Mouse (Mus musculus): ENCODE data around the gene Eps8. TPM values are rescaled to one million over a fixed set of nuclear protein-coding genes. Genes with fewer than 3 reads are reported as not detected.

The Eps8 gene
- polyA plus RNA-seq, 1 experiment from 2014 or later, result 8.5 TPM

DNA sequence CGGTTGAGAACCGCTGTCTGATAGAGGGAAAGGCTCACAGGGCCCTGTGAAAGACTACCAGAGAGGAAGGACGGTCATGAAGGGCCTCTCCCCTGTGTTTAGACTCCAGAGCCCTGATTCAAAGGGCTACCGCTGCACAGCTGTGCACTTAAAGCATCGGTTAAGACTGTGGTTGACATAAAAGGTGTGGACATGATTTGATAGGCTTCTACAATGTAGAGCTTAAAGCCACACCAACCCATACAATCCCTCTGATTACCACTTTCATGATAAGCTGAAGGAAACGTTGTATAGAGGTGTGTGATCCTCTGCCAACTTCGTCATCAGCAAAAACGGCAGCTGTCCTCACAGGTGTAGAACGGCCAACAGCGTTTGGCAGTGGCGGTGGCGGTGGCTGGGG is 211.6 kb downstream of the Eps8 start:
- no peaks in the 10 kb centered on the region for H3K9me3 ChIP-seq
- 94% methylated on average over 12 of the region's 12 CpGs for WGBS
- peaks cover 11% of the 10 kb centered on the region; the same call in 1 of the 2 replicates for H3K36me3 ChIP-seq
- H3K9ac ChIP-seq, result no peak overlapping the region
- no peak overlapping the region for H3K4me2 ChIP-seq (replicated peaks)
- H3K4me1 ChIP-seq, result no peaks in the 10 kb centered on the region
- no peak overlapping the region for H3K4me3 ChIP-seq
- no peaks in the 10 kb centered on the region for H3K27me3 ChIP-seq (replicated peaks)
- no peak overlapping the region for H3K27ac ChIP-seq
- ATAC-seq (ENCODE audit: low FRiP score, low read depth), result no peak

DNA sequence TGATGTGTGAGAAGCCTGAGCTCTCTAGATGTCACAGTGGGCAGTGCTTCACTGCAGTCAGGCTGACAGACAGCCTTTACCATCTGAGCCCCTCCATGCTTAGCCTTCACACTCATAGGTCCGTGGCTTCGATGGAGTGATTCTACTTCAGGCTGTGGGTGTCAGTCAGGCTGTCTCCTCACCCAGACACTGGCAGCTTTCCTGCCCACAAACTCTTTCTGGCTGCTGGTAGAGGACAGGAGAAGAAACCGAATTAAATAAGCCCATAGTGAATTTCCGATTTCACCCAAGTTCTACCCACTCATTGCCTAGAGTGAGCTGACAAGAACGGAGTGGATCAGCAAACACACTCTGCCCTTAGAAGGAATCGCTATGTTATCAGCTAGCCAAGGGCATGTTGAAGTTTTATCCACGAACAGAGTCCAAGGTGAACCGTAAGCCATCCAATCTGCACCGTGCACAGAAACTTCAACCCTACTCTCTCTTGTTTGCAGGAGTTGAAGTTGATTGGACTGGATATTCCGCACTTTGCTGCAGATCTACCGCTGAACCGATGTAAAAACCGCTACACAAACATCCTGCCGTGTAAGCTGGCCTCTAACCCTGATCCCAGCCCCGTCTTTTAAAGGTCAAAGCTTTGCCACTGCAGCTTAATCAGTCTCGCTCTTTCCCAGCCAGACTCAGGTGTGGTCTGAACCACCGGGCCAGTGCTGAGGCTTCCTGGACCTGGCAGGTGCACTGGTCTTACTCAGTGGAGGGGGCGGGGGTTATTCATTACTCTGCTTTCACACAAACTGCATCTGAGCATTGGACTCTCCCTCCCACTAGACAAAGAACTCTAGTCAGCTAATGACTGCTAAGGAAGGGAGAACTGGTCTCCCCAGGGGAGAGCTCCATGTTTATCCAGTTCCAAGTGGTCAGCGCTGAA is 213.9 kb downstream of the Eps8 start:
- H3K9ac ChIP-seq, result no peak overlapping the region
- H3K36me3 ChIP-seq, result peaks cover 11% of the 10 kb centered on the region; the same call in 1 of the 2 replicates
- peaks cover 6% of the 10 kb centered on the region; the same call in 1 of the 2 replicates for H3K4me1 ChIP-seq
- WGBS, result 88% methylated on average over 19 of the region's 19 CpGs
- H3K27me3 ChIP-seq (replicated peaks), result no peaks in the 10 kb centered on the region
- no peak for ATAC-seq (ENCODE audit: low FRiP score, low read depth)
- H3K4me3 ChIP-seq, result no peak overlapping the region
- no peaks in the 10 kb centered on the region for H3K9me3 ChIP-seq
- H3K4me2 ChIP-seq (replicated peaks), result no peak overlapping the region
- H3K27ac ChIP-seq, result no peak overlapping the region

DNA sequence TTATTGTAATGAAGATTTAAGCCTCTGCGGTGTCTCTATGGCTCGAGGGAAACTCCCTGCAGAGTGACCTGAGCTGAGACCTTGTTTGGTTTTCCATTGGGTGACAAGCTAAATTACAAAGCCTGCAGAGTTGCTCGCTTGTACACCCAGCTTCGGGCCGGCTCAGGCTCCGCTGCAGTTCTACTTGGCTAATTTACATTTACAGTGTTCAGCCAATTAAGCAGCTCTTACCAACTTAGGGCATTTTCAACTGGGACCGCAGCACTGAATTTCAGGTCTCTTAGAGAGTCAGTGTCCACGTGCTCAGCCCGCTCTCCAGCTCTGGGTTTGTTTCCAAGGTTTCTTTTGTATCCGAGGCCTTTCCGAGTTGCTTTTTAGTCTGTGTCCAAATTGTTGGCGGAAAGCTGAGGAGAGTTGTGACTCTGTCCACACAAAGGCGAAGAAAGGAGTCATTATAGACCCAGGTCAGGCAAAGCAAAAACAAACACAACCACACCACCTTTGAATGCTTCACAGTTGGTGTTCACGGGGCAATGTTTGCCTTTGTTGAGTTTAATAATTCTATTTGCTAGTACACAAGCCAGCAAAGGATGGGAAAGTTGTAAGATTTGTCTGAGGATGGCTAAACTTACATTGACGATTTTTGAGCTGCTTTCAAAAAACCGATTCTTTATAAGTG is 216.6 kb downstream of the Eps8 start:
- no peak overlapping the region for H3K27ac ChIP-seq
- H3K4me1 ChIP-seq, result peaks cover 6% of the 10 kb centered on the region; the same call in 1 of the 2 replicates
- no peak overlapping the region for H3K9ac ChIP-seq
- no peaks in the 10 kb centered on the region for H3K27me3 ChIP-seq (replicated peaks)
- peak overlapping the region; percentile 27 for H3K4me2 ChIP-seq (replicated peaks)
- H3K36me3 ChIP-seq, result peaks cover 4% of the 10 kb centered on the region; the same call in 1 of the 2 replicates
- no peaks in the 10 kb centered on the region for H3K9me3 ChIP-seq
- H3K4me3 ChIP-seq, result no peak overlapping the region
- 12% methylated on average over 16 of the region's 16 CpGs for WGBS
- peak; percentile 85 for ATAC-seq (ENCODE audit: low FRiP score, low read depth)

DNA sequence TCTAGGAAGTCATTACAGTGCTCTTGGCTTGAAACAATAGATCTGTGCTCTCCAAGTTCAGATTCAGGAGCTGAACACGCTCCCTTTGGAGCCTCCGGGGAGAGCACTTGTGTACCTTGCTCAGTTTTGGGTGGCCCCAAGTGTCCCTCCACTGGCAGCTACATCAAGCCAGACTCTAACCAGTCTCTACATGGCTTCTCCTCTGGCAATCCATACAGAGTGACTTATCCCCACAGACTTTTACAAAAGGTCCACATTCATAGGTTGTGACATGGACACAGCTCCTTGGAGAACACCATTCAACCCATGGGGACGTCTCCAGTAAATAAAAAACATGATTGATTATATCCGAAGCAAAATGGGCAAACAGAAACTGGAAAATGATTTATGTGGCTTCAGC is 217.2 kb downstream of the Eps8 start:
- no peak overlapping the region for H3K27ac ChIP-seq
- H3K4me3 ChIP-seq, result no peak overlapping the region
- H3K9me3 ChIP-seq, result no peaks in the 10 kb centered on the region
- no peaks in the 10 kb centered on the region for H3K36me3 ChIP-seq
- peak; percentile 57 for ATAC-seq (ENCODE audit: low FRiP score, low read depth)
- no peak overlapping the region for H3K9ac ChIP-seq
- H3K4me1 ChIP-seq, result peaks cover 6% of the 10 kb centered on the region; the same call in 1 of the 2 replicates
- WGBS, result 40% methylated on average over 4 of the region's 4 CpGs
- no peaks in the 10 kb centered on the region for H3K27me3 ChIP-seq (replicated peaks)
- peak overlapping the region; percentile 27 for H3K4me2 ChIP-seq (replicated peaks)

DNA sequence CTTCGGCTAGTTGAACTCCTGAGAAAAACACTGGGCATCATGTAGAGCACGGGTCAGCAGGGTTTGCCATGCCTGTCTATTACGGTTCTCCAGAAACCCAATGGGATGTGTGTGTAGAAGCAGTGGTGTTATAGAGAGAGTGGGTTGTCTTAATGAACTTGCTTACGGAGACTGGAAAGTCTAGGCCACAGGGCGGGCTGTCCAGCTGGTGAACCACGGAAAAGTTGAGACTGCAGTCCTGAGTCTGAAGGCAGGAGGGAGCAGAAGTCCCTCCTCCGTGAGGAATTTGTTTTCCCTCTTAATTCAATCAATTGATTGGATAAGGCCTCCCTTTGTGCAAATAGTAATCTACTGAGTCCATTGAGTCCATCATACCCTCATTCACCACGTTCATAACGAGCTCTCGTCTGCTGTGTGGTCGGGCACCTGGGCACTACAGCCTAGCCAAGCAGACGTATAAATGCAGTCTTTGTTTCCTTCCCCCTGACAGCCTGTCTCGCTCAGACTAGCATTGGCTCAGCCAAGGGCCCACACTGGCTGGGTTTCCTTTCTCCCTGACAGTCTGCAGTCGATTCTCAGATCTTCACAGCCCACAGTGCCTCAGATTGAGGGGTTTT is 221.0 kb downstream of the Eps8 start:
- Histone ChIP-seq H3K36me3 (no peaks in the 10 kb centered on the region; the same call in 1 of the 2 replicates), H3K27me3 (replicated peaks) (no peaks in the 10 kb centered on the region), H3K4me3 (no peak overlapping the region), H3K9ac (no peak overlapping the region), H3K9me3 (no peaks in the 10 kb centered on the region), H3K4me1 (peaks cover 6% of the 10 kb centered on the region; the same call in 1 of the 2 replicates), H3K27ac (no peak overlapping the region; the same call in 1 of the 2 replicates), H3K4me2 (replicated peaks) (no peak overlapping the region)
- WGBS, result 47% methylated on average over 14 of the region's 14 CpGs
- peak; percentile 23; the same call in 1 of the 2 replicates for ATAC-seq (ENCODE audit: low FRiP score, low read depth)

Other genes starting within 250 kb of the Eps8 start
- gene Strap, start 80.2 kb upstream of the Eps8 start, polyA plus RNA-seq (2016; fragmentation: Nextera tagmentation; extraction: Ambion mirVana), result 192 and 194 TPM in 2 replicates
- 38.3 and 38.7 TPM in 2 replicates for gene Dera, start 99.7 kb upstream of the Eps8 start, polyA plus RNA-seq (2016; fragmentation: Nextera tagmentation; extraction: Ambion mirVana)

Measured in neural tube, embryonic 12.5 days (tissue).